Mouse (Mus musculus) intestine, postnatal 0 days (tissue): ENCODE measurements around the gene Ccdc172. TPM values are rescaled to one million over a fixed set of nuclear protein-coding genes. Genes with fewer than 3 reads are reported as not detected.

Experiments used
- ATAC-seq: fragments of 200-750 bp; cut with Nextera tagmentation; 2 replicates; pipeline ENCODE4 v1.8.0; 2017; ENCODE audit warnings: mild to moderate bottlenecking, moderate TSS enrichment, moderate library complexity
- H3K27ac ChIP-seq: fragments of 300-500 bp; sonication (generic); 2 replicates; pipeline ENCODE4 v1.5.1; 2014; ENCODE audit warnings: mild to moderate bottlenecking, low read depth, low read length, moderate library complexity
- H3K27me3 ChIP-seq: fragments of 300-500 bp; sonication (generic); replicated peaks from 2 replicates; pipeline ENCODE4 v1.6.1; 2014; ENCODE audit warnings: low read length, mixed read lengths; ENCODE audit not compliant: control insufficient read depth, insufficient read depth
- H3K36me3 ChIP-seq: fragments of 300-500 bp; sonication (generic); 2 replicates; pipeline ENCODE4 v1.6.1; 2014; ENCODE audit warnings: mild to moderate bottlenecking, moderate library complexity; ENCODE audit not compliant: control insufficient read depth, insufficient read depth
- H3K4me1 ChIP-seq: fragments of 300-500 bp; sonication (generic); replicated peaks from 2 replicates; pipeline ENCODE4 v1.6.1; 2014; ENCODE audit warnings: antibody characterized with exemption, low read length, mixed read lengths; ENCODE audit not compliant: control insufficient read depth, insufficient read depth
- H3K4me2 ChIP-seq: fragments of 300-500 bp; sonication (generic); replicated peaks from 2 replicates; pipeline ENCODE4 v1.6.1; 2014; ENCODE audit warnings: low read depth, mild to moderate bottlenecking, moderate library complexity
- H3K4me3 ChIP-seq: fragments of 300-500 bp; sonication (generic); 2 replicates; pipeline ENCODE4 v1.5.1; 2014; ENCODE audit warnings: low read depth, low read length
- H3K9ac ChIP-seq: fragments of 300-500 bp; sonication (generic); 2 replicates; pipeline ENCODE4 v1.6.1; 2014; ENCODE audit warnings: mild to moderate bottlenecking, low read depth, low read length
- H3K9me3 ChIP-seq: fragments of 300-500 bp; sonication (generic); 2 replicates; pipeline ENCODE4 v1.6.1; 2016; ENCODE audit warnings: mixed run types; ENCODE audit not compliant: control insufficient read depth
- CTCF ChIP-seq: sonication (generic); IDR thresholded peaks from 2 replicates; pipeline ENCODE4 v1.5.1; 2016; ENCODE audit warnings: low read depth, mild to moderate bottlenecking, control low read depth, antibody characterized with exemption, moderate library complexity
- WGBS: fragments of 180-500 bp; shearing (Covaris S2); extraction: QIAGEN DNeasy Blood & Tissue Kit; methylation state at CpG from one replicate; pipeline ENCODE4 v1.1.7; 2014; 5-methylcytosine and 5-hydroxymethylcytosine counted together
- polyA plus RNA-seq: library from polyadenylated mRNA; unstranded; fragments of >200 nt; fragmentation: Nextera tagmentation; extraction: Ambion mirVana; gene quantifications from 2 replicates; pipeline ENCODE4 v1.2.1, GENCODE M21; 2015

The Ccdc172 gene
- not detected in 2 replicates for polyA plus RNA-seq

DNA sequence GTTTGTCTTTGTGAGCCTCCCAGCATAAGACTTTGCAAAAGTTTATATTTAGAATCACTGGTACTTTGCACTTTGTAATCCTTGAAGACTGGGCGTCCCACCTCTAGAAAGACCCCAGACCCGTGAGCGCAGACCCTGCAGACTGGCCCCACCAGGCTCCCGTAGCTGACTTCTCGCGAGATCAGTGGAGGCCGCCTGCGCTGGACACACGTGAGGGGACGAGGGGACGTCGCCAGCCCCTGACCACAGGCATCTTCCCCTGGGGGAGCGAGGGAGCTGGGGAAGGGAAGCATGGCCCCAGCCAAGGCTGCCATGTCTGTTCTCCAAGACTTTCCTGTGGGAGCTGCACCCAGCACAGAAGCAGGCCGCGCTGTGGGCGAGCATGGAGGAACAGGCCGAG, at the start of gene Ccdc172:
TSS of gene Ccdc172 (plus strand) at position 176 of the 400 bp plus-strand sequence.
- Histone ChIP-seq H3K4me1 (no peaks in the 10 kb centered on the region), H3K9me3 (no peaks in the 10 kb centered on the region), H3K36me3 (no peaks in the 10 kb centered on the region), H3K27me3 (no peaks in the 10 kb centered on the region), H3K9ac (no peak within 1 kb of the TSS), H3K4me2 (no peak within 1 kb of the TSS), H3K27ac (no peak within 1 kb of the TSS), H3K4me3 (no peak within 1 kb of the TSS)
- no peak for ATAC-seq
- WGBS = 92% methylated on average over 17 of the region's 17 CpGs
- TF ChIP-seq CTCF = no peak

GRCm38 (mm10) chr19:58463755-58464154, 48.0 kb upstream of the Ccdc172 start:
- H3K36me3 ChIP-seq = no peaks in the 10 kb centered on the region
- no peak for TF ChIP-seq CTCF
- H3K27me3 ChIP-seq = no peaks in the 10 kb centered on the region
- no peaks in the 10 kb centered on the region for H3K4me1 ChIP-seq
- H3K9ac ChIP-seq = no peak overlapping the region
- H3K4me2 ChIP-seq = no peak overlapping the region
- no peaks in the 10 kb centered on the region for H3K9me3 ChIP-seq
- no peak for ATAC-seq
- no peak overlapping the region for H3K27ac ChIP-seq
- 75% methylated on average over 3 of the region's 3 CpGs for WGBS
- no peak overlapping the region for H3K4me3 ChIP-seq

DNA sequence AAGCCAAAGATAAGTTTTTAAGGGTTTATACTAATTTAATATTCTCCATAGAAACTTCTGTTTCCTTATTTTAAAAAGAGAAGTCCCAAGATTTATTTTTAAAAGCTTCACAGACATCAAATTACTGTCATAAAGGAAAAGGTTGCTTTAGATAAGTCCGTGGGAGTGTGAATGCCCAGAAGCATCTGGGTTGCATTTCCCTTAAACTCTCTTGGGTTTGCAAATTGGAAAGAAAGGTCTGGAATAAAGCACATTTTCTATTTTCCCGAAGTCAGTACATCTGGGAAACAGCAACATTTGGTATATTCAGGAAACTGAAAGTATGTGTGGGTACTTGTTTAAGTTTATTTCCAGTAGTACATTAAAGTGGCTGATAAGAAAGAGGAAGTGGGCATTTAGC, 43.5 kb upstream of the Ccdc172 start:
- ATAC-seq = no peak
- H3K27ac ChIP-seq = no peak overlapping the region
- no peak overlapping the region for H3K4me3 ChIP-seq
- H3K36me3 ChIP-seq = no peaks in the 10 kb centered on the region
- TF ChIP-seq CTCF = no peak
- no peaks in the 10 kb centered on the region for H3K27me3 ChIP-seq
- H3K4me1 ChIP-seq = no peaks in the 10 kb centered on the region
- 56% methylated on average over 2 of the region's 2 CpGs for WGBS
- H3K9me3 ChIP-seq = no peaks in the 10 kb centered on the region
- no peak overlapping the region for H3K9ac ChIP-seq
- no peak overlapping the region for H3K4me2 ChIP-seq

DNA sequence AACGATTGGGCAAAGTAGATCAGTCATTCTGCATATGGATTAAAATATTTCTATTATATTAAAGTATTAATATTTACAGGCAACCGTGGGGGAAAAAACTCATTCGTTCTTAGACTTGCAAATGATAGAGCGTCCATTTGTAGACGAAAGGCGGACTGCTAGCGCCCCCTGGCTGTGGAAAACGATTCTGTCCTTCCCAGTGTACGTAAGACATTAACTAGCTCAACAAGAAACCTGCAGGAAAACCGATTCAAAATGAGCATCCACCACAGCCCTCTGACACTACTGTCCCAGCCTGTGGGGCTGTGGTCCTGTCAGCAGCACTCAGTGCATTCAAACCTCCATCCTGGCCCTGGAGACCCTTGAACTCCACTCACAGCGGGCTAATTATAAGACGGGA, 42.4 kb upstream of the Ccdc172 start:
- peak; percentile 91 for TF ChIP-seq CTCF
- Histone ChIP-seq H3K36me3 (no peaks in the 10 kb centered on the region), H3K4me2 (no peak overlapping the region), H3K27ac (no peak overlapping the region), H3K9ac (no peak overlapping the region), H3K9me3 (no peaks in the 10 kb centered on the region), H3K4me3 (no peak overlapping the region), H3K4me1 (no peaks in the 10 kb centered on the region), H3K27me3 (no peaks in the 10 kb centered on the region)
- 20% methylated on average over 12 of the region's 12 CpGs for WGBS
- ATAC-seq = no peak

DNA sequence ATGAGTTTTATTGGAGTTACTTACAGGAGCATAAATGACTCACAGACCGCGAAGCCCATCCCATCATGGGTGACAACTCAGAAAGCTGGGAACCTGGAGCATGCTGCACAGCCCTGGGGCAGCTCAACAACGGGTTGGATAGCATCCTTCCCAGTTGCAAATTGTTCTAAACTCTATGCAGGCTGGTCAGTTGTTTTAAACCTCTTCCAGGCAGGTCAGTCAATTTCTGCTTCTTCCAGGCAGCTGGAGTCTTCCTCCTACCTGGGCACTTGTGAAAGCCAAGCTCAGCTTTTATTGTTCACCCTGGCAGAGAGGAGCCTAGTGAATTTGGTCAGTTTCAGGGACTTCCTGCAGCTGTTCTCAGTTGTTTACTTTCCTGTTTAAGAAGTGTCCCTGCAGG, 37.5 kb upstream of the Ccdc172 start:
- H3K4me2 ChIP-seq = no peak overlapping the region
- H3K36me3 ChIP-seq = no peaks in the 10 kb centered on the region
- no peak overlapping the region for H3K9ac ChIP-seq
- 81% methylated on average over 3 of the region's 3 CpGs for WGBS
- no peak overlapping the region for H3K27ac ChIP-seq
- no peak for ATAC-seq
- no peaks in the 10 kb centered on the region for H3K27me3 ChIP-seq
- no peaks in the 10 kb centered on the region for H3K4me1 ChIP-seq
- H3K4me3 ChIP-seq = no peak overlapping the region
- TF ChIP-seq CTCF = no peak
- H3K9me3 ChIP-seq = no peaks in the 10 kb centered on the region

DNA sequence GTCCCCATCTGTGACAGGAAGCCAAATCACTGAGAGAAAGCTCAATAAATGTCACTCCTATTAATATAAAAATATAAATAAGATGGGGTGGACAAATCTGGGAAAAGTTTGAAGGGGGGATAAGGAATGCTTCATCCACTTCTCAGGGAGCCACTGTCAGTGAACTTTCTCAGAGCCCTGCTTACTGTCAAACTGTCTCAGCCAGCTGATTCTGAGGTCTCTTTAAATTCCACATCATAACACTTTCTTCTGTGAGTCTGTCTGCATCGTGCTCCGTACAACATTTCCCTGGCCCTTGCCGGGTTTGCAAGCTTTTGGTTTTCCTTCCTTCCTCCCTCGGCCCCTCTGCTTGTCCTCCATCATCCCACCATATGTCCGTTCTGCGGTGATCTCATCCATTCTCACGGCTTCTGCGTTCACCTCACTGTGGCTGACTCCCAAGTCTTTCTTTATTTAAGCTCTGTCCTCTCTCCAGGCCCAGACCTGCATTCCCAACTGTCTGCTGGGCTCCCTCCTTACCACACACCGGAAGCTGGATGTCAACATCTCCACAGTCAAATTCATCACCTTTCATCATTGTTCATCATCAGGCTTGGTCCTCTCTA, 29.3 kb upstream of the Ccdc172 start:
- Histone ChIP-seq H3K9ac (no peak overlapping the region), H3K4me1 (no peaks in the 10 kb centered on the region), H3K9me3 (no peaks in the 10 kb centered on the region), H3K4me3 (no peak overlapping the region), H3K4me2 (no peak overlapping the region), H3K36me3 (no peaks in the 10 kb centered on the region), H3K27ac (no peak overlapping the region), H3K27me3 (no peaks in the 10 kb centered on the region)
- TF ChIP-seq CTCF = no peak
- ATAC-seq = no peak
- 60% methylated on average over 9 of the region's 9 CpGs for WGBS

DNA sequence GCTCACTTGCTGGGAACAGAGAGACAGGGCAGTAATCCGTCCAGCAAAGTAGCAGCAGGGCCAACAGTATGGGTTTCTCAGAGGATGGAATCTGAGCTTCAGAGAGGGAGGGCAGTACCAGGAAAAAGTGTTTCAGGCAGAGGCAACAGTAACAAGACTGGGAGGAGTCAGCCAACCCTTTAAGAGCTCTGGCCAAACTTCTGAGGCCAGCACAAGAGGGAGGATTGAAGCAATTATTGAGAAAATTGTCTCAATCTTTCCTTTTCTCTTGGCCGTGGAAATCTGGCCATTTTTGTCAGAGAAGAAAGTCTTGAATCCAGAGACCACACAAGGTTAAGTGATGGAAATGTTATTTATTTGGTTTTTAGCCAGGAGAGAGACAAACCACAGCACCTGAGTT, 25.1 kb upstream of the Ccdc172 start:
- H3K9me3 ChIP-seq = no peaks in the 10 kb centered on the region

More for the DNA sequence above, 25.1 kb upstream of the Ccdc172 start:
- Histone ChIP-seq H3K4me2 (no peak overlapping the region), H3K4me1 (no peaks in the 10 kb centered on the region), H3K27me3 (no peaks in the 10 kb centered on the region), H3K27ac (no peak overlapping the region), H3K4me3 (no peak overlapping the region), H3K9ac (no peak overlapping the region), H3K36me3 (no peaks in the 10 kb centered on the region)
- no peak for TF ChIP-seq CTCF
- 49% methylated on average over 2 of the region's 2 CpGs for WGBS
- no peak for ATAC-seq
